Mouse (Mus musculus): ENCODE measurements around the gene Nat8f1. TPM values are rescaled to one million over a fixed set of nuclear protein-coding genes. Genes with fewer than 3 reads are reported as not detected.

Nat8f1 gene
- 62.4 and 80.9 TPM in 2 replicates for polyA plus RNA-seq (2015; fragmentation: Nextera tagmentation; extraction: Ambion mirVana)

DNA sequence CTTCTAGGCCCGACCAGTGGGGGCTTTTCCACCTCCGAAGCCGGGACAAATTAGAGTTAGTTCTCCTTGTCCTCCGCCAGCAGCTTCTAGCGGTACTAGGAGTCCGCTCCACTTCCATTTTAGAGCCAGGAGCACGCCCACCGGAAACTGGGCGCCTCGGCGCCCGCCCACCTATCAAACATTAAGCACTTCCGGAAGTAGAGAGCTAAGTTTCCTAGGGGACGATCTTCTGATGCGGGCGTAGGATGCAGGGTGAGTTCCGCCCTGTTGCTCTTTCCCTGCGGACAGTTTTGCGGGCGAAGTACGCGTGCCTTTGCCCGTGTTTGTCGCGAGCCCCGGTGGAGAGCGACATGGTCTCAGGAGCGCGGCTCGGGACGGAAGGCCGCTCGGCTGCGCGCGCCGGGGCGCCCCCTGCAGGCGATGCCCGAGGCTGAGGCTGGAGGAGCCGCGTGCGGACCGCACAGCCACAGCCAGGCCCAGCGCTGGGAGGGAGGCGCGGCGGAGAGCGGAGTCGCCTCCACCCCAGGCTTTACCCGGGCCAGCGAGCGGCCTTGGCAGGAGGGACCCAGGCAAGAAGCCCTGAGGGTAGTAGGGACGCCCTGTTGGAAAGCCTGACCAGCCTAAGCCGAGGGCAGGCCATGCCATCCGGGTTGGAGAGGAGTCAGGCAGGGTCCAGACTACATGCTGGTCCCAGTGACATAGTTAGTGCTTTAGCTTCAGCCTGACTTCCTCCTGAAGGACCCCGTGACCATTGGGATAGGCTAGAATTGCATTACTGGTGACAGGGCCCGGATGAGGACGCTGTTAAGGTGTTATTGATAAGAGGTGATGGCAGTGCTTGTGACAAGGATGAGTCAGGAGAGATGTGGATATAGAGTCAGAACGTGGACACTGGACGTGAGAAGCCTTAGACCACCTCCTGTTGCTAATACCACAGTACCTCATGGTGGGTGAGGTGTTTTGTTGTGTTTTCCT lies at the start of gene Nat8f1:
Nat8f1 (minus strand) TSS at position 149 of the 975 bp plus-strand sequence.

GRCm38 (mm10) chr6:85961101-85962091 lies 45.9 kb upstream of the Nat8f1 start, which contains the start of gene Dusp11:
TSS of gene Dusp11 (minus strand) at chr6:85961667.

GRCm38 (mm10) chr6:85911587-85911986 lies 3.9 kb downstream of the Nat8f1 start, which contains the start of gene Tprkb:
TSS of gene Tprkb (plus strand) at chr6:85911865.

DNA sequence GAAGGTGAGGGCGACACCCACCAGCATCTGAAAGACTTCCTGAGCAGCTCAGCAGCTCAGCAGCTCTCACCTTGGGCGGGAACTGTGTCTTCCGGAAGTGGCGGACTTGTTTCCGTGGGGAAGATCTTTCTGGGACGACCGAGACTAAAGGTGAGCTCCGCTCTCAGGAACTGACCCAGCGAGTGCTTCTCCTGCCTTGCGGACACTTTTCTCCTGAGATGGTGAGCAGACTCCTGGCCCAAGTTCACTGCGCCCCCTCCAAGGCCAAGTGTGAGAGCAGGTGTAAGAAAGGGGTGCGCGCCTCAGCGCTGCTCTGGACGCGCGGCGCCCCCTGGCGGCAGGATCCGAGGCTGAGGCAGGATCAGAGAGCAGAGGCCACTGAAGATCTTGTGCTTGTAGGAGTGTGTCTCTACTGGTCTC lies 10.8 kb downstream of the Nat8f1 start, which contains the start of gene Nat8f4:
Nat8f4 (minus strand) TSS at position 243 of the 420 bp plus-strand sequence.

GRCm38 (mm10) chr6:85869006-85869405 lies 46.5 kb downstream of the Nat8f1 start, which contains the start of gene Nat8f2:
TSS of gene Nat8f2 (minus strand) at chr6:85869158.

Other genes with a start within 250 kb of the Nat8f1 start
- 0.15 TPM in 1 of 2 replicates, not detected in the other for gene Nat8f7, start 202.5 kb downstream of the Nat8f1 start, polyA plus RNA-seq (2015; fragmentation: Nextera tagmentation; extraction: Ambion mirVana)
- 0.15 TPM in 1 of 2 replicates, not detected in the other for gene Nat8f3, start 149.9 kb downstream of the Nat8f1 start, polyA plus RNA-seq (2015; fragmentation: Nextera tagmentation; extraction: Ambion mirVana)
- gene Nat8f6, start 94.7 kb downstream of the Nat8f1 start, polyA plus RNA-seq (2015; fragmentation: Nextera tagmentation; extraction: Ambion mirVana) = not detected in 2 replicates
- gene Nat8f5, start 94.7 kb downstream of the Nat8f1 start, polyA plus RNA-seq (2015; fragmentation: Nextera tagmentation; extraction: Ambion mirVana) = 0.17 and 1.4 TPM in 2 replicates
- gene Nat8, start 83.6 kb downstream of the Nat8f1 start, polyA plus RNA-seq (2015; fragmentation: Nextera tagmentation; extraction: Ambion mirVana) = 0.55 and 1.5 TPM in 2 replicates
- 0.14 and 0.19 TPM in 2 replicates for gene Nat8f2, start 46.5 kb downstream of the Nat8f1 start, polyA plus RNA-seq (2015; fragmentation: Nextera tagmentation; extraction: Ambion mirVana)
- 5.2 and 12.2 TPM in 2 replicates for gene Nat8f4, start 10.8 kb downstream of the Nat8f1 start, polyA plus RNA-seq (2015; fragmentation: Nextera tagmentation; extraction: Ambion mirVana)
- 69.0 and 77.5 TPM in 2 replicates for gene Tprkb, start 3.8 kb downstream of the Nat8f1 start, polyA plus RNA-seq (2015; fragmentation: Nextera tagmentation; extraction: Ambion mirVana)
- 26.2 and 34.7 TPM in 2 replicates for gene Dusp11, start 46.0 kb upstream of the Nat8f1 start, polyA plus RNA-seq (2015; fragmentation: Nextera tagmentation; extraction: Ambion mirVana)
- 0.71 TPM in 1 of 2 replicates, not detected in the other for gene Figla, start 100.5 kb upstream of the Nat8f1 start, polyA plus RNA-seq (2015; fragmentation: Nextera tagmentation; extraction: Ambion mirVana)
- gene Add2, start 113.0 kb upstream of the Nat8f1 start, polyA plus RNA-seq (2015; fragmentation: Nextera tagmentation; extraction: Ambion mirVana) = 10.4 and 28.0 TPM in 2 replicates